In the genomic region with DNA sequence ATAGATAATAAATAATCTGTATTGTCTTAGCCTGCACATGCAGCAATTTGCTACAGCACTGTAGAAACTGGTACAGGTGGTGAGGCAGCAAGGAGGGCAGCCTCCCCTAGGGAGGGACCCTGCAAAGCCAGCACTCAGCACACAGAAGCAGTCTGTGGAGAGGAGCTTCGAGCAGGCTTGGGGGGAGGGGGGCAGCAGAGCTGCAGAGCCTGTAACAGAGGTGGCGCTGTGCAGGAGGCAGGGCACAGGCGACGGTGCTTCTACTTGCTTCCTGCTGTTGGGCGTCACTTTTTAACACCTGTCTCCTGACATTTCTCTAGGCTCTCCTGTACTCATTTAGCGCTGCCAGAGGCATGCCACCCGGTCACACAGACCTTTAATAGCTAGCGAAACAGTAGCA, we compare ENCODE assay signal across 8 mouse cellular contexts.
DNase-seq lines count a peak whose midpoint lies in the region; ATAC-seq and TF ChIP-seq lines count a peak whose summit lies in the region.

No protein-coding gene starts in this region.

- TF ChIP-seq EP300 in liver, embryonic 14.5 days (IDR thresholded peaks at IDR 0.05; ENCODE audit: low read depth) = no peak

- H3K4me1 ChIP-seq in kidney, embryonic 15.5 days = peaks cover 19% of the 10 kb centered on the region
- H3K4me1 ChIP-seq in liver, embryonic 14.5 days (replicated peaks; ENCODE audit: control insufficient read depth in 2 of 2, insufficient read depth in 2 of 2, low read length in 1 of 2) = no peaks in the 10 kb centered on the region

- intact Hi-C loops in left cerebral cortex, postnatal 36 days (cut with DNase I) = loop anchor here (10.0 kb wide), 3 partner anchors 215 to 785 kb away; no protein-coding TSS in a partner anchor

- peak overlapping the region; percentile 25 for H3K4me3 ChIP-seq in kidney, embryonic 15.5 days (replicated peaks)
- H3K4me3 ChIP-seq in liver, embryonic 14.5 days (ENCODE audit: insufficient read depth in 1 of 2, low read depth in 2 of 2, low read length in 2 of 2) = no peak overlapping the region

- H3K27me3 ChIP-seq in kidney, embryonic 15.5 days = 0 out of 2 replicates have a peak, but pooled peaks cover 10% of the 10 kb centered on the region
- H3K27me3 ChIP-seq in liver, embryonic 14.5 days (ENCODE audit: control insufficient read depth, insufficient read depth, low read length) = no peaks in the 10 kb centered on the region

- peak; percentile 38 for TF ChIP-seq CTCF in liver, embryonic 14.5 days (IDR thresholded peaks at IDR 0.05; ENCODE audit: low read depth)

- no peak overlapping the region for H3K27ac ChIP-seq in kidney, embryonic 15.5 days
- H3K27ac ChIP-seq in liver, embryonic 14.5 days = no peak overlapping the region

- peak overlapping the region; percentile 54 for H3K4me2 ChIP-seq in kidney, embryonic 15.5 days
- H3K4me2 ChIP-seq in liver, embryonic 14.5 days (ENCODE audit: low read depth) = peak overlapping the region; percentile 34

- no peak overlapping the region for H3K9ac ChIP-seq in kidney, embryonic 15.5 days
- H3K9ac ChIP-seq in liver, embryonic 14.5 days (replicated peaks) = no peak overlapping the region

- no peak for DNase-seq in kidney, adult 9 months
- peak; percentile 60 for DNase-seq in ZHBTc4 (ENCODE audit: low read depth, low spot score)
- DNase-seq in forelimb bud, embryonic 11.5 days (ENCODE audit: low read depth, low spot score) = peak; percentile 53
- no peak for DNase-seq in liver, embryonic 14.5 days (ENCODE audit: low read depth in 3 of 3, low spot score in 3 of 3)
- peak; percentile 54 for DNase-seq in right cerebral cortex, postnatal 14 days
- no peak for DNase-seq in layer of hippocampus, adult 9-11 months
- DNase-seq in left cerebral cortex, postnatal 36 days (ENCODE audit: low spot score in 2 of 2) = no peak

- ATAC-seq in kidney, embryonic 15.5 days (replicated peaks; ENCODE audit: low FRiP score) = peak; percentile 72; the same call in 1 of the 2 replicates
- ATAC-seq in liver, embryonic 14.5 days (ENCODE audit: insufficient read depth) = no peak

- H3K36me3 ChIP-seq in kidney, embryonic 15.5 days = no peaks in the 10 kb centered on the region
- H3K36me3 ChIP-seq in liver, embryonic 14.5 days (replicated peaks; ENCODE audit: control insufficient read depth, insufficient read depth, low read depth) = no peaks in the 10 kb centered on the region

- WGBS in kidney, embryonic 15.5 days = 5% methylated on average over 8 of the region's 8 CpGs
- 3% methylated on average over 8 of the region's 8 CpGs for WGBS in liver, embryonic 14.5 days (ENCODE audit: insufficient replicate concordance)

- H3K9me3 ChIP-seq in kidney, embryonic 15.5 days (replicated peaks) = no peaks in the 10 kb centered on the region
- no peaks in the 10 kb centered on the region for H3K9me3 ChIP-seq in liver, embryonic 14.5 days (ENCODE audit: control insufficient read depth, low read length)

Comparison
In these comparisons a context has a peak if more than half of its experiments do, and no peak if none do; other contexts are left out.
1. DNase-seq: peak in ZHBTc4 (single experiment), forelimb bud, embryonic 11.5 days (single experiment) and right cerebral cortex, postnatal 14 days (single experiment); none in kidney, adult 9 months (single experiment), liver, embryonic 14.5 days (0 of 3), layer of hippocampus, adult 9-11 months (single experiment) and left cerebral cortex, postnatal 36 days (0 of 2).